Mouse (Mus musculus): Measurements from ENCODE around the gene Ephb1. TPM values are rescaled to one million over a fixed set of nuclear protein-coding genes. Genes with fewer than 3 reads are reported as not detected.
A peak's percentile ranks its signal among the peaks of the same experiment; 100 is the strongest.

Ephb1 gene
- total RNA-seq, 2 experiments from 2014 or later: 47.3 to 50.4 TPM

GRCm38 (mm10) chr9:102080934-102081333 lies 273.6 kb downstream of the Ephb1 start:
- DNase-seq: peak; percentile 60
- intact Hi-C loops (cut with DNase I): no loop called here

- intact Hi-C loops (cut with DNase I): no loop called here
- DNase-seq: peak; percentile 19
These were observed 275.3 kb downstream of the Ephb1 start for GRCm38 (mm10) chr9:102079151-102079550.

DNA sequence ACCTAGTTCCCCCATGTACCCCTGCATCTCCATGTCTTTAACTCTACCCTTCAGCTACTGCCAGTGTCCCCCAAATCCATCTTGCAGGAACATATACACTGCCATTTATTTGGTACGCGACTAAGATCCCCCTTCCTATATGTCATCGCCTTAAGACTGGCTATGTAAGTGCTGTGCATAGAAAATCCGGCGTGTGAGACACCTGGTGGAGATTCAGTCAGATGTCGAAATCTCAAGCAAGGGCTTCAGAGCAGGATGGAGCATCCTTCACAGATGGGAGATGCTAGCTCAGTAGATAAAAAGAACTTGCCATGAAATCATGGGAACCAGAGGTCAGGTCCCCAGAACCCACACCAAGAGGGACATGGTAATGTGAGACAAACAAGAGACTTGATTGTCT lies 276.3 kb downstream of the Ephb1 start:
- no peak for DNase-seq
- intact Hi-C loops (cut with DNase I): no loop called here

DNA sequence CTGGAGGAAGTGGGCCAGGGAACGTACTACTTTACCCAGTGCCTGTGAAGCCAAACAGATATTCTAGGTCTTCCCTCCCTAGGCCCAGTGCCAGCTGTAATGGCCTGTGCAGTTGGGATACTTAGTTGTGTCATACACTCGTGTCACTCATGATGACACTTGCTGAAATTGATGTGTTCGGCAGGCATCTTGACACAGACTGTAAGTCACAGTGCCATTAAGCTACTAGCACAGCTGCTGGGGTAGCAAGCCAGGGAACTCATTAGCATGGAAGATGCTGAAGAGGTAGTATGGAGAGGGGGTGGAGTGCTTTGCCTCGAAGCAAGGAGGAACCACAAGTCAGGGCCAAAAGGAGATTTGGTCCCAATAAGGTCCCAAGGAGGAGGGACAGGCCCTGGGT lies 279.0 kb downstream of the Ephb1 start:
- no peak for DNase-seq
- intact Hi-C loops (cut with DNase I): no loop called here

DNA sequence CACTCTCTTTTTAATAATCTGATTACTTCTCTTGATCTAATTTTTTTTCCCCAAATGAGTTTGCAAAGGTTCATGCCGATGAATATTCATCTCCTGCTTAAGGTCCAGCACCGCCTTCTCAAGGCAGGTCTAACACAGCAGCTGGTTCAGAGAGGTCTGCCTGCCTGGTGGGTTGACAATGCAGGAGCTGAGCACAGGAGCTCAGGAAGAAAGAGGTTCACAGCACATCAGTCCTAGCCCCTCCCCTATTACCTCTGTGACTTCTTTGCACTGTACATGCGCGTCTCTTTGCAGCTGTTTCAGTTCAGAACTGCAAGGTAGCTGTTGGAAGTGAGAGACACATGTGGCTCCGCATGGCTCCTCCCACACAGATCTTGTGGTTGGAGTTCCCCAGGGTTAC lies 281.1 kb downstream of the Ephb1 start:
- intact Hi-C loops (cut with DNase I): no loop called here
- DNase-seq: no peak

- intact Hi-C loops (cut with DNase I): no loop called here
- no peak for DNase-seq
These were observed 285.2 kb downstream of the Ephb1 start for GRCm38 (mm10) chr9:102069151-102069882.

GRCm38 (mm10) chr9:102066601-102067000 lies 287.9 kb downstream of the Ephb1 start:
- intact Hi-C loops (cut with DNase I): no loop called here
- DNase-seq: no peak

DNA sequence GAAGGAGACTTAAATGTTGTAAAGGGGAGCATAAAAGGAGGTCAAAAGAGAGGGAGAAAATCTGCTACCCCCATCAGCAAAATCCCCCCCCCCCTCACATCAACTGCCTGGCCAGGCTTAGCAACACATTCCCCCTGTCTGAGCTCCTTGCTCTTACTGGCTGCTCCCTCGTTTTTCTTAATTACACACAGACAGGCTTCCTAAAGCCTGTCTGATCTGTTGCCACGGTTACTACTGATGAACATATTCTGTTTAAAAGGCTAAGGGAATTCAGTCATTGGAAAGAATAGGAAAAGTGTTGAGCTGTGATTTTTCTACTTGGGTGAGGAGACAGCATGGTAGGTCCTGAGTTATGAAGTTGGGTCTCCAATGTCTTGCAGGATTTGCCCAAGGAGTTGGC lies 308.6 kb downstream of the Ephb1 start:
- DNase-seq: no peak

GRCm38 (mm10) chr9:102045111-102045861 lies 309.2 kb downstream of the Ephb1 start:
- no peak for DNase-seq
- intact Hi-C loops (cut with DNase I): no loop called here

More for the DNA sequence above, 308.6 kb downstream of the Ephb1 start:
- intact Hi-C loops (cut with DNase I): no loop called here

DNA sequence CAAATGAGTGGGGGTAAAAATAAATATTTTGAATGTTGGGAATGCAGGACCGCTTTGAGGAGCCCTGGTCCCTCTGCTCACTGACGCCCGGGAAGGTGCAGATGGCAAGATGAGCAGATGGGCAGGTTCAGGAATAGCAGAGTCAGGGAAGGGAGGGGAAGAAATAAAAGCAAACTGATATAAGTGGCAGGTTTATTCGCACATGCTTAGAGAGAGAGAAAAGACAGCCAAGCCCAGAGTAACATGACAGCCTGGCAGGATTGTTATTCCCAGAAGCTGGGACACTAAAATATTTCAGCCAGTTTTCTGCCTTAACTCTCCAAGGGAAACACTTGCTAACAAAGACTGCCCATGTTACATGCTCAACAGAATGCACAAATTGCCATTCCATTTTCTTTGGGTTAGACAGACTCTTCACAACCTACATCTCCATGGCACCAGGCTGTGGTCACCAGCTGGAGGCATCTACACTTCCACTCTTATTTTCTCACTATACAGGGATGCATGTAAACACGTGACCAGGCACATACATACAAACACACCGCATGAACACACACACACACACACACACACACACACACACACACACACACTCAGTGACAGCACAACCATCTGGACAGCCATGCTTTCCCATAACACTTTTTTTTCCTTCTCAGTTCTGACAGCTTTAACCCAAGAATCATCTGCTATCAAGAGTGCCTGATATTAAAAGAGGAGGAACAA lies 315.3 kb downstream of the Ephb1 start:
- intact Hi-C loops (cut with DNase I): no loop called here
- no peak for DNase-seq

- intact Hi-C loops (cut with DNase I): no loop called here
- no peak for DNase-seq
These were observed 318.4 kb downstream of the Ephb1 start for GRCm38 (mm10) chr9:102036132-102036531.

GRCm38 (mm10) chr9:102033231-102033630 lies 321.3 kb downstream of the Ephb1 start:
- intact Hi-C loops (cut with DNase I): no loop called here
- DNase-seq: no peak

DNA sequence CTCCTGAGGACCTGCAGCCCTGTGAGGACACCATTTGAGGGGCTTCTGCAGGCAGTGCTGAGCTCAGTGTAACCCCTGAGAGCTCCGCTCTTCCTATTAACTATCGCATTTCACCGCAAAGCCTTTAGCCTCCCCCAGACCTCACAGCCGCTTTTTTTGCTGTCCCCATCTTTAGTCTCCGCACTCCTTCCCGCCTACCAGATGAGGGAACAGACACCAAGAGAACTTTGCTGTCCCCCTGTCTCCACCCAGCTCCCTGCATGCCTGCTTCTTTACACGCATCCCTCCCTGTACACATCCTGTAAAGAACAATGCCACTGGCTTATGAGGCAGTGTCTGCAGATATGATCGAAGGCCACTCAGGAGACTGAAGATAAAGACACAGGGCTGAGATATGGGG lies 322.1 kb downstream of the Ephb1 start:
- intact Hi-C loops (cut with DNase I): no loop called here
- DNase-seq: no peak

DNA sequence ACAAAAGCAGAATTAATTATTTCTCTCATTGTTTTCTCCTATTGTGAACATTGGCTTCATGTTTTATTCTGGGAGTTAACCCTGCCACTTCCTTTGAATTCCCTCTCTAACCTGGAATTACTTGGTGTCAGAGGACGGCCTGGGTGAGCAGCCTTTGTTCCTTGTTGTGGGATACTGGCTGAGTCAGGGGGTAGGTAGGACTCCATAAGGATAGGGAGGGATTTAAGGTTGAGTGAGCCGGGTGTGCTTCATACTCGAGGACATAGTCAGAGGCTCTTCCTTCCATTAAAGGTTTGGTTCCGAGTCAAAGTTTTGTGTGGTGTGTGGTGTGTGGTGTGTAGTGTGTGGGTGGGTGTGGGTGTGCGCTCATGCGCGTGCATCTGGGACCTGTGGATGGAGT lies 324.8 kb downstream of the Ephb1 start:
- intact Hi-C loops (cut with DNase I): loop anchor here (5.0 kb wide), 1 partner anchor 323 kb away; the partner anchor contains the start of gene Ephb1
- no peak for DNase-seq

DNA sequence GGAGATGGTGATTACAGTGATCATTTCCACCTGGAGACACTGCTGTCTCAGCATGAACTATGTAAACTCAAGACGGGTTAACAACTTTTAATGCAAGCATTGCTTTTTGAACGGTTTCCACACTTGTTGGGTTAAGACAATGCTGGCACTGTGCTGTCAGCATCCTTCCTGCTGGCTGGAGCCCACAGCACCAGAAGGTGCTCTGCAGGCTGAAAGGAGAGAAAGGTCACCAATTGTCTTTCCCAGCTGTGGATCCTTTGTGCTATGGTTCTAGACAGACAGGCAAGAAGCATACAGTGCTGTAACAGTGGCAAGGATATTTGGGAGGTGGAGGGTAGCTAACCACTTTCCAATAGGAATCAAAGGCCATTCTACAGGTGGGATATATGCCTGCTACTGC lies 328.4 kb downstream of the Ephb1 start:
- DNase-seq: no peak
- intact Hi-C loops (cut with DNase I): loop anchor here (5.0 kb wide), 1 partner anchor 326 kb away; the partner anchor contains the start of gene Ephb1

GRCm38 (mm10) chr9:102025141-102025540 lies 329.4 kb downstream of the Ephb1 start:
- peak; percentile 30 for DNase-seq
- intact Hi-C loops (cut with DNase I): loop anchor here (5.0 kb wide), 1 partner anchor 327 kb away; the partner anchor contains the start of gene Ephb1

- intact Hi-C loops (cut with DNase I): no loop called here
These were observed 339.0 kb downstream of the Ephb1 start for GRCm38 (mm10) chr9:102015516-102015915.

GRCm38 (mm10) chr9:102007706-102008105 lies 346.8 kb downstream of the Ephb1 start:
- intact Hi-C loops (cut with DNase I): loop anchor here (10.0 kb wide), 1 partner anchor 313 kb away; no protein-coding TSS in a partner anchor
- no peak for DNase-seq

More at GRCm38 (mm10) chr9:102015516-102015915, 339.0 kb downstream of the Ephb1 start:
- DNase-seq: no peak

- DNase-seq: peak; percentile 86
- intact Hi-C loops (cut with DNase I): loop anchor here (10.0 kb wide), 1 partner anchor 312 kb away; no protein-coding TSS in a partner anchor
These were observed 348.0 kb downstream of the Ephb1 start for GRCm38 (mm10) chr9:102006539-102006938.

DNA sequence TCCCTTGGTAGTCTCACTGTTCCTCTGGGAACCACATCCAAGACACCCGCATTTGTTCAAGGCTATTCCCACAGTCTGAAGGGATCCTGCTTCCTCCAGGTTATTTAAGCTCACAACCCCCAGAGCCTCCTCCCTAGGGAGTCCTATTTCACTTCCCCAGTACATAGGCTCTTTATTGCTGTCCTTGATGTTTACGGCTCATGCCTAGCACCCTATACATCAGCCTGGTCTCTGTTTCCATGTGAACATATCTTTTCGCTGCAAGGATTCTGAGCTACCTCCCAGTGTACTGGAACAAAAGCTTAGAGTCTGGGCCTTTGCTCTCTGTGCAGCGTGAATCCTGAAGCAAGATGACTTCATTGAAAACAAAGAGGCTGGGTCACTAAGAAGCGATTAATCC lies 351.6 kb downstream of the Ephb1 start:
- intact Hi-C loops (cut with DNase I): loop anchor here (10.0 kb wide), 1 partner anchor 308 kb away; no protein-coding TSS in a partner anchor
- no peak for DNase-seq

- DNase-seq: no peak
- intact Hi-C loops (cut with DNase I): loop anchor here (10.0 kb wide), 1 partner anchor 307 kb away; no protein-coding TSS in a partner anchor
These were observed 352.3 kb downstream of the Ephb1 start for GRCm38 (mm10) chr9:102002186-102002585.
